Mouse (Mus musculus): ENCODE data around the gene Msh5. TPM values are rescaled to one million over a fixed set of nuclear protein-coding genes. Genes with fewer than 3 reads are reported as not detected.

Gene Msh5
- polyA plus RNA-seq, 1 experiment from 2014 or later, result 1.9 TPM

DNA sequence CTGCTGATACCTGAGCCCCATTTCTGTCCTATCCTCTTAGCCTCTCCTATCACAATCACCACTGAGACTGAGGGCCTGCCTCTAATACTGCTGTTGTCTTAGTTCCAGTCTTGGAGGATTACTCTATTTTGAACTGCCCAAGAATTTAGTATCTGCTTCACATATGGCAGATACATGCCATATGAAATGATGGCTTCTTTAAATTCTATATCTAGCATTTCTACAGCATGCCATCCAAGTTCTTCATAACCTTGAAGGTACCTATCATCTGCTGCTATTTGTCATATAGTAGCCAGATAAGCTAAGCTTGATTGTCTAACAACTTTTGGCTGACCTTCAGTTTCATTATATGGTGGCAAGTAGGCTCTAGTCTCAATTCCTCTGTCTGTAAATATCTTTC lies 51.8 kb downstream of the Msh5 start:
- H3K9me3 ChIP-seq (ENCODE audit: control insufficient read depth, low read length), result no peaks in the 10 kb centered on the region
- H3K4me3 ChIP-seq (ENCODE audit: low read depth, low read length), result no peak overlapping the region
- ATAC-seq (ENCODE audit: low FRiP score, low TSS enrichment), result no peak
- no peak overlapping the region for H3K9ac ChIP-seq (ENCODE audit: low read length)
- TF ChIP-seq CTCF (IDR thresholded peaks at IDR 0.05; ENCODE audit: low read depth), result no peak
- TF ChIP-seq EP300 (optimal IDR thresholded peaks at IDR 0.05), result no peak
- H3K27ac ChIP-seq (replicated peaks), result no peak overlapping the region
- H3K4me2 ChIP-seq (replicated peaks; ENCODE audit: low read depth), result no peak overlapping the region
- DNase-seq (ENCODE audit: low spot score), result no peak
- no peaks in the 10 kb centered on the region for H3K27me3 ChIP-seq (ENCODE audit: control insufficient read depth, insufficient read depth, low read length)
- H3K4me1 ChIP-seq (replicated peaks; ENCODE audit: control insufficient read depth, insufficient read depth), result no peaks in the 10 kb centered on the region; the same call in 1 of the 2 replicates
- no peaks in the 10 kb centered on the region; the same call in 1 of the 2 replicates for H3K36me3 ChIP-seq (ENCODE audit: control insufficient read depth, insufficient read depth, low read length)

DNA sequence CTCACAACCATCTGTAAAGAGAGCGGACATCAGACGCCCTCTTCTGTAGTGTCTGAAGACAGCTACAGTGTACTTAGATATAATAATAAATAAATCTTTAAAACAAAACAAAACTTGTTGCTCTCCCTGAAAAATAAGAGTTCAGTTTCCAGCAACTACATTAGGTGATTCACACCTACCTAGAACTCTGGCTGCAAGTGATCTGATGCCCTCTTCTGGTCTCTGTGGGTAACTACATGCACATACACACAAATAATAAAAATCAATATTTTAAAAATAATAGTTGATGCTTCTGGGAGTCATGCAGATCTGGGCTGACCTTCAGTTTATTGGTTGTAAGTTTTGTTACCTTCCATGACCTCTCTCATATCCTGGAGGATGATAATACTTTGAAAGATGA lies 62.3 kb downstream of the Msh5 start:
- Histone ChIP-seq H3K9me3 (ENCODE audit: control insufficient read depth, low read length) (no peaks in the 10 kb centered on the region), H3K27ac (replicated peaks) (no peak overlapping the region), H3K9ac (ENCODE audit: low read length) (no peak overlapping the region), H3K27me3 (ENCODE audit: control insufficient read depth, insufficient read depth, low read length) (no peaks in the 10 kb centered on the region), H3K4me3 (ENCODE audit: low read depth, low read length) (no peak overlapping the region), H3K4me2 (replicated peaks; ENCODE audit: low read depth) (no peak overlapping the region), H3K36me3 (ENCODE audit: control insufficient read depth, insufficient read depth, low read length) (peaks cover 6% of the 10 kb centered on the region; the same call in 1 of the 2 replicates), H3K4me1 (replicated peaks; ENCODE audit: control insufficient read depth, insufficient read depth) (no peaks in the 10 kb centered on the region)
- TF ChIP-seq EP300 (optimal IDR thresholded peaks at IDR 0.05) (no peak), CTCF (IDR thresholded peaks at IDR 0.05; ENCODE audit: low read depth) (peak; percentile 85)
- WGBS, result 72% methylated on average over 2 of the region's 2 CpGs
- DNase-seq (ENCODE audit: low spot score) (no peak), ATAC-seq (ENCODE audit: low FRiP score, low TSS enrichment) (no peak)

DNA sequence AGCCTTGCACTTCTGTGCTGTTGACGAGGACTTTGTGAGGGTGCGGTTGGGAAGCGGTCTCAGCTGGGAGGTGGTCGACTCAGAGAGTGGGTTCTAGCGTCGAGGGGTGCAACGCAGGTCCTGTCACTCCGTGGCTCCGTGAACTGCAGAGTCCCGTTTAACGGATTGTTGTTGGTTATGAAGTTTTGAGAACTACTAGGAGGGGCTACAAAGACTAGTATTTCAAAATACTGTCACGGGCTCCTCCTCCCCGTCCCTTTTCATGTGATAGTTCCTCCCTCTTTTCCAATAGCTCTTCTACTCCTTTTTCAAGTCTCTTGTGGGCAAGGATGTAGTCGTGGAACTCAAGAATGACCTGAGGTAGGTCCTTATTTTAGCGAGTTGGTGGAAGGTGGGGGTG lies 64.2 kb downstream of the Msh5 start:
- peak overlapping the region; percentile 91 for H3K4me2 ChIP-seq (replicated peaks; ENCODE audit: low read depth)
- H3K36me3 ChIP-seq (ENCODE audit: control insufficient read depth, insufficient read depth, low read length), result peaks cover 6% of the 10 kb centered on the region; the same call in 1 of the 2 replicates
- no peaks in the 10 kb centered on the region for H3K27me3 ChIP-seq (ENCODE audit: control insufficient read depth, insufficient read depth, low read length)
- DNase-seq (ENCODE audit: low spot score) (no peak), ATAC-seq (ENCODE audit: low FRiP score, low TSS enrichment) (peak; percentile 25)
- 0% methylated on average over 15 of the region's 15 CpGs for WGBS
- peak overlapping the region; percentile 97 for H3K27ac ChIP-seq (replicated peaks)
- no peak for TF ChIP-seq CTCF (IDR thresholded peaks at IDR 0.05; ENCODE audit: low read depth)
- no peak for TF ChIP-seq EP300 (optimal IDR thresholded peaks at IDR 0.05)
- peak overlapping the region; percentile 82 for H3K9ac ChIP-seq (ENCODE audit: low read length)
- no peaks in the 10 kb centered on the region for H3K4me1 ChIP-seq (replicated peaks; ENCODE audit: control insufficient read depth, insufficient read depth)
- H3K4me3 ChIP-seq (ENCODE audit: low read depth, low read length), result peak overlapping the region; percentile 77
- H3K9me3 ChIP-seq (ENCODE audit: control insufficient read depth, low read length), result no peaks in the 10 kb centered on the region

DNA sequence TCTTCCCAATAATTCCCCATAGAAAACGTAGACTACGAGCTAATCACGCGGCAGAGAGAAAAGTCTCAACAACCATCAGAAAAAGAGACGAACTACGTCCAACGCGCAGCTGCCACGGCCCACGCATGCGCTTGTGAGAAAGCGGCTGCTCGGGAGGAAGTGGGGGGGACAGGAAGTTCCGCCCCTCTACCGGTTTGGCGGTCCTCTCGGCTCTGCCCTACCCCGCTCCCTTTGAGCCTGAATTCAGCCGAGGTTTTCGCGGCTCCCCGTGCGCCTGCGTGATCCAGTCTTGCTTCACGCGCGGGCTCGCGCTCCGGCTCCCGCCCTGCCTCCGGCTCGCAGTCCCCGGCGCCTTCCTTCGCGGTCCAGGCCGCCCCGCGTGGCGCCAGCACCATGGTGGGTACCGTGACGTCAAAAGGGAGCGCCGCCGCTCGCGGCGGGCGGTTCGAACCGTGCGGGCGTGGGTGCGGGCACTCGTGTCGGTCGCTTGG lies 64.8 kb downstream of the Msh5 start, which contains the start of gene Lsm2:
TSS of gene Lsm2 (plus strand) at position 173 of the 491 bp plus-strand sequence.
- TF ChIP-seq CTCF (IDR thresholded peaks at IDR 0.05; ENCODE audit: low read depth) (peak; percentile 7; the same call in 1 of the 2 replicates), EP300 (optimal IDR thresholded peaks at IDR 0.05) (no peak)
- DNase-seq (ENCODE audit: low spot score), result peak; percentile 92
- H3K27ac ChIP-seq (replicated peaks), result peak within 1 kb of the TSS; percentile 97
- peak within 1 kb of the TSS; percentile 82 for H3K9ac ChIP-seq (ENCODE audit: low read length)
- H3K9me3 ChIP-seq (ENCODE audit: control insufficient read depth, low read length), result no peaks in the 10 kb centered on the region
- no peaks in the 10 kb centered on the region for H3K4me1 ChIP-seq (replicated peaks; ENCODE audit: control insufficient read depth, insufficient read depth)
- peak within 1 kb of the TSS; percentile 77 for H3K4me3 ChIP-seq (ENCODE audit: low read depth, low read length)
- ATAC-seq (ENCODE audit: low FRiP score, low TSS enrichment), result peak; percentile 92
- no peaks in the 10 kb centered on the region for H3K27me3 ChIP-seq (ENCODE audit: control insufficient read depth, insufficient read depth, low read length)
- WGBS, result under 1% methylated on average over 57 of the region's 58 CpGs
- H3K36me3 ChIP-seq (ENCODE audit: control insufficient read depth, insufficient read depth, low read length), result peaks cover 6% of the 10 kb centered on the region; the same call in 1 of the 2 replicates
- H3K4me2 ChIP-seq (replicated peaks; ENCODE audit: low read depth), result peak within 1 kb of the TSS; percentile 91

DNA sequence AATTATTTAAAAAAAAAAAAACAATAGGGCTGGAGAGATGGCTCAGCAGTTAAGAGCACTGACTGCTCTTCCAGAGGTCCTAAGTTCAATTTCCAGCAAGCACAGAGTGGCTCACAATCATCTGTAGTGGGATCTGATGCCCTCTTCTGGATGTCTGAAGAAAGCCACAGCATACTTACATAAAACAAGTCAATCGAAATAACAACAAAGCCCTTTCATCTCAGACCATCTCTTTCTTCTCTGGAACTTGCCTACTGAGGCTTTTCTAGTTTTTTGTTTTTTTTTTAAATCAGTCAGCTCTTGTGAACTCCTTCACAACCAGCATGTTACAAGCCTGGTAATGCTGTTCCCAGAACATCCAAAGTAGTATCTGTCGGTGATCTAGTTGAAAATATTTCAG lies 65.9 kb downstream of the Msh5 start:
- Histone ChIP-seq H3K9me3 (ENCODE audit: control insufficient read depth, low read length) (no peaks in the 10 kb centered on the region), H3K9ac (ENCODE audit: low read length) (peak overlapping the region; percentile 82), H3K4me1 (replicated peaks; ENCODE audit: control insufficient read depth, insufficient read depth) (no peaks in the 10 kb centered on the region), H3K36me3 (ENCODE audit: control insufficient read depth, insufficient read depth, low read length) (0 out of 2 replicates have a peak, but pooled peaks cover 2% of the 10 kb centered on the region), H3K4me3 (ENCODE audit: low read depth, low read length) (peak overlapping the region; percentile 77), H3K4me2 (replicated peaks; ENCODE audit: low read depth) (peak overlapping the region; percentile 91), H3K27ac (replicated peaks) (peak overlapping the region; percentile 97; the same call in 1 of the 2 replicates), H3K27me3 (ENCODE audit: control insufficient read depth, insufficient read depth, low read length) (no peaks in the 10 kb centered on the region)
- 2% methylated on average over 2 of the region's 2 CpGs for WGBS
- DNase-seq (ENCODE audit: low spot score), result no peak
- ATAC-seq (ENCODE audit: low FRiP score, low TSS enrichment), result no peak
- TF ChIP-seq CTCF (IDR thresholded peaks at IDR 0.05; ENCODE audit: low read depth), result peak; percentile 83
- TF ChIP-seq EP300 (optimal IDR thresholded peaks at IDR 0.05), result no peak

DNA sequence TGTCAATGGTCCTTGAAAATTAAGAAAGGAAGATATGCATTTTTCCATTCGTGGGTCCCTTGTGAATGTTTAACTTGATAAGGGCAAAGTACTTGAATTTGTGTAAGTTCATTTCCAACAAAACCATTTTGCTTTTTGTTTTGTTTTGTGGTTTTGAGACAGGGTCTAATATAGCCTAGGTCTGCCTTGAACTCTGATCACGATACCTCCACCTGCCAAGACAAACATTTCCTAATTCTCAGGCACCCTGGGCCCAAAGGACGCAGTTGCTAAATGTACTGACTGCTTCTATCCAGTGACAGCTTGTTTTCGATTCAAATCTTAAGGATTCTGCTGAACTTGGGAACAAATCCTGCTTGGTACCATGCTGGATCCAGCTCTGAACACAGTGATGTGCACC lies 66.9 kb downstream of the Msh5 start:
- 90% methylated on average over 4 of the region's 4 CpGs for WGBS
- ATAC-seq (ENCODE audit: low FRiP score, low TSS enrichment), result no peak

More for the DNA sequence above, 66.9 kb downstream of the Msh5 start:
- no peaks in the 10 kb centered on the region for H3K4me1 ChIP-seq (replicated peaks; ENCODE audit: control insufficient read depth, insufficient read depth)
- no peak overlapping the region for H3K4me3 ChIP-seq (ENCODE audit: low read depth, low read length)
- DNase-seq (ENCODE audit: low spot score), result no peak
- no peak overlapping the region for H3K9ac ChIP-seq (ENCODE audit: low read length)
- no peaks in the 10 kb centered on the region for H3K36me3 ChIP-seq (ENCODE audit: control insufficient read depth, insufficient read depth, low read length)
- H3K27me3 ChIP-seq (ENCODE audit: control insufficient read depth, insufficient read depth, low read length), result no peaks in the 10 kb centered on the region
- no peak overlapping the region for H3K4me2 ChIP-seq (replicated peaks; ENCODE audit: low read depth)
- H3K27ac ChIP-seq (replicated peaks), result no peak overlapping the region
- H3K9me3 ChIP-seq (ENCODE audit: control insufficient read depth, low read length), result no peaks in the 10 kb centered on the region
- TF ChIP-seq EP300 (optimal IDR thresholded peaks at IDR 0.05) (no peak), CTCF (IDR thresholded peaks at IDR 0.05; ENCODE audit: low read depth) (no peak)

Other genes starting within 250 kb of the Msh5 start
- gene Cyp21a1, start 242.2 kb downstream of the Msh5 start, polyA plus RNA-seq (2015; fragmentation: Nextera tagmentation; extraction: Ambion mirVana), result 0.06 TPM in 1 of 2 replicates, not detected in the other
- 20.8 and 23.1 TPM in 2 replicates for gene Stk19, start 209.8 kb downstream of the Msh5 start, polyA plus RNA-seq (2015; fragmentation: Nextera tagmentation; extraction: Ambion mirVana)
- 29.6 and 32.2 TPM in 2 replicates for gene Dxo, start 209.7 kb downstream of the Msh5 start, polyA plus RNA-seq (2015; fragmentation: Nextera tagmentation; extraction: Ambion mirVana)
- gene Skiv2l, start 196.5 kb downstream of the Msh5 start, polyA plus RNA-seq (2015; fragmentation: Nextera tagmentation; extraction: Ambion mirVana), result 22.5 and 23.6 TPM in 2 replicates
- 50.0 and 53.8 TPM in 2 replicates for gene Nelfe, start 196.4 kb downstream of the Msh5 start, polyA plus RNA-seq (2015; fragmentation: Nextera tagmentation; extraction: Ambion mirVana)
- 20.7 and 23.9 TPM in 2 replicates for gene Cfb, start 184.2 kb downstream of the Msh5 start, polyA plus RNA-seq (2015; fragmentation: Nextera tagmentation; extraction: Ambion mirVana)
- 0.59 and 0.62 TPM in 2 replicates for gene Zbtb12, start 167.3 kb downstream of the Msh5 start, polyA plus RNA-seq (2015; fragmentation: Nextera tagmentation; extraction: Ambion mirVana)
- gene Gm20547, start 164.7 kb downstream of the Msh5 start, polyA plus RNA-seq (2015; fragmentation: Nextera tagmentation; extraction: Ambion mirVana), result not detected in 2 replicates
- 4.8 and 5.5 TPM in 2 replicates for gene C2, start 148.5 kb downstream of the Msh5 start, polyA plus RNA-seq (2015; fragmentation: Nextera tagmentation; extraction: Ambion mirVana)
- gene Ehmt2, start 148.3 kb downstream of the Msh5 start, polyA plus RNA-seq (2015; fragmentation: Nextera tagmentation; extraction: Ambion mirVana), result 23.8 and 26.2 TPM in 2 replicates
- 31.2 and 33.1 TPM in 2 replicates for gene Slc44a4, start 132.3 kb downstream of the Msh5 start, polyA plus RNA-seq (2015; fragmentation: Nextera tagmentation; extraction: Ambion mirVana)
- 18.3 and 18.9 TPM in 2 replicates for gene Neu1, start 115.5 kb downstream of the Msh5 start, polyA plus RNA-seq (2015; fragmentation: Nextera tagmentation; extraction: Ambion mirVana)
- gene Hspa1b, start 87.5 kb downstream of the Msh5 start, polyA plus RNA-seq (2015; fragmentation: Nextera tagmentation; extraction: Ambion mirVana), result 3.0 TPM in 2 replicates
- not detected in 2 replicates for gene Gm20481, start 76.8 kb downstream of the Msh5 start, polyA plus RNA-seq (2015; fragmentation: Nextera tagmentation; extraction: Ambion mirVana)
- 24.1 and 25.9 TPM in 2 replicates for gene Hspa1a, start 74.6 kb downstream of the Msh5 start, polyA plus RNA-seq (2015; fragmentation: Nextera tagmentation; extraction: Ambion mirVana)
- gene Hspa1l, start 74.0 kb downstream of the Msh5 start, polyA plus RNA-seq (2015; fragmentation: Nextera tagmentation; extraction: Ambion mirVana), result 0.25 and 0.48 TPM in 2 replicates
- gene Lsm2, start 64.9 kb downstream of the Msh5 start, polyA plus RNA-seq (2015; fragmentation: Nextera tagmentation; extraction: Ambion mirVana), result 69.2 and 75.1 TPM in 2 replicates
- 35.5 and 40.2 TPM in 2 replicates for gene Vars, start 45.8 kb downstream of the Msh5 start, polyA plus RNA-seq (2015; fragmentation: Nextera tagmentation; extraction: Ambion mirVana)
- 0.28 and 0.36 TPM in 2 replicates for gene Vwa7, start 30.2 kb downstream of the Msh5 start, polyA plus RNA-seq (2015; fragmentation: Nextera tagmentation; extraction: Ambion mirVana)
- gene Sapcd1, start 18.7 kb downstream of the Msh5 start, polyA plus RNA-seq (2015; fragmentation: Nextera tagmentation; extraction: Ambion mirVana), result 8.0 and 8.2 TPM in 2 replicates
- gene Clic1, start 3.2 kb upstream of the Msh5 start, polyA plus RNA-seq (2015; fragmentation: Nextera tagmentation; extraction: Ambion mirVana), result 344 and 360 TPM in 2 replicates
- gene Ddah2, start 12.3 kb upstream of the Msh5 start, polyA plus RNA-seq (2015; fragmentation: Nextera tagmentation; extraction: Ambion mirVana), result 84.8 and 86.8 TPM in 2 replicates
- gene Ly6g6c, start 18.6 kb upstream of the Msh5 start, polyA plus RNA-seq (2015; fragmentation: Nextera tagmentation; extraction: Ambion mirVana), result 260 and 317 TPM in 2 replicates
- gene Mpig6b, start 19.4 kb upstream of the Msh5 start, polyA plus RNA-seq (2015; fragmentation: Nextera tagmentation; extraction: Ambion mirVana), result 0.49 and 0.96 TPM in 2 replicates
- gene Ly6g6e, start 30.2 kb upstream of the Msh5 start, polyA plus RNA-seq (2015; fragmentation: Nextera tagmentation; extraction: Ambion mirVana), result 109 and 113 TPM in 2 replicates
- 7.1 and 7.7 TPM in 2 replicates for gene Ly6g6d, start 31.3 kb upstream of the Msh5 start, polyA plus RNA-seq (2015; fragmentation: Nextera tagmentation; extraction: Ambion mirVana)
- gene Ly6g6f, start 38.9 kb upstream of the Msh5 start, polyA plus RNA-seq (2015; fragmentation: Nextera tagmentation; extraction: Ambion mirVana), result 0.13 TPM in 1 of 2 replicates, not detected in the other
- gene Abhd16a, start 42.5 kb upstream of the Msh5 start, polyA plus RNA-seq (2015; fragmentation: Nextera tagmentation; extraction: Ambion mirVana), result 74.2 and 75.0 TPM in 2 replicates
- not detected in 2 replicates for gene Ly6g5c, start 61.5 kb upstream of the Msh5 start, polyA plus RNA-seq (2015; fragmentation: Nextera tagmentation; extraction: Ambion mirVana)
- gene Ly6g5b, start 68.7 kb upstream of the Msh5 start, polyA plus RNA-seq (2015; fragmentation: Nextera tagmentation; extraction: Ambion mirVana), result 0.18 and 0.27 TPM in 2 replicates
- gene Gpank1, start 74.7 kb upstream of the Msh5 start, polyA plus RNA-seq (2015; fragmentation: Nextera tagmentation; extraction: Ambion mirVana), result 11.2 and 11.3 TPM in 2 replicates
- gene Csnk2b, start 75.3 kb upstream of the Msh5 start, polyA plus RNA-seq (2015; fragmentation: Nextera tagmentation; extraction: Ambion mirVana), result 323 and 329 TPM in 2 replicates
- 14.4 and 15.5 TPM in 2 replicates for gene D17H6S53E, start 79.6 kb upstream of the Msh5 start, polyA plus RNA-seq (2015; fragmentation: Nextera tagmentation; extraction: Ambion mirVana)
- gene Apom, start 85.3 kb upstream of the Msh5 start, polyA plus RNA-seq (2015; fragmentation: Nextera tagmentation; extraction: Ambion mirVana), result 1.3 and 3.2 TPM in 2 replicates
- gene Bag6, start 88.4 kb upstream of the Msh5 start, polyA plus RNA-seq (2015; fragmentation: Nextera tagmentation; extraction: Ambion mirVana), result 28.1 and 30.6 TPM in 2 replicates
- gene Prrc2a, start 118.2 kb upstream of the Msh5 start, polyA plus RNA-seq (2015; fragmentation: Nextera tagmentation; extraction: Ambion mirVana), result 45.4 and 49.3 TPM in 2 replicates
- gene Aif1, start 129.3 kb upstream of the Msh5 start, polyA plus RNA-seq (2015; fragmentation: Nextera tagmentation; extraction: Ambion mirVana), result 24.3 and 25.2 TPM in 2 replicates
- 17.5 and 19.3 TPM in 2 replicates for gene Lst1, start 141.7 kb upstream of the Msh5 start, polyA plus RNA-seq (2015; fragmentation: Nextera tagmentation; extraction: Ambion mirVana)
- gene Ltb, start 147.7 kb upstream of the Msh5 start, polyA plus RNA-seq (2015; fragmentation: Nextera tagmentation; extraction: Ambion mirVana), result 0.63 and 0.78 TPM in 2 replicates
- gene Tnf, start 155.3 kb upstream of the Msh5 start, polyA plus RNA-seq (2015; fragmentation: Nextera tagmentation; extraction: Ambion mirVana), result 0.32 and 0.40 TPM in 2 replicates
- gene Lta, start 158.6 kb upstream of the Msh5 start, polyA plus RNA-seq (2015; fragmentation: Nextera tagmentation; extraction: Ambion mirVana), result 0.11 and 0.16 TPM in 2 replicates
- gene Gm16181, start 174.1 kb upstream of the Msh5 start, polyA plus RNA-seq (2015; fragmentation: Nextera tagmentation; extraction: Ambion mirVana), result 0.27 and 0.33 TPM in 2 replicates
- gene Atp6v1g2, start 186.9 kb upstream of the Msh5 start, polyA plus RNA-seq (2015; fragmentation: Nextera tagmentation; extraction: Ambion mirVana), result 3.0 and 3.6 TPM in 2 replicates
- 7.4 and 7.5 TPM in 2 replicates for gene Nfkbil1, start 189.0 kb upstream of the Msh5 start, polyA plus RNA-seq (2015; fragmentation: Nextera tagmentation; extraction: Ambion mirVana)
- gene Ddx39b, start 195.0 kb upstream of the Msh5 start, polyA plus RNA-seq (2015; fragmentation: Nextera tagmentation; extraction: Ambion mirVana), result 143 and 145 TPM in 2 replicates
- gene H2-D1, start 216.0 kb upstream of the Msh5 start, polyA plus RNA-seq (2015; fragmentation: Nextera tagmentation; extraction: Ambion mirVana), result 303 and 307 TPM in 2 replicates

All from stomach, postnatal 0 days (tissue).